Mouse (Mus musculus) heart, postnatal 10 days (tissue): ENCODE measurements around the gene Eya2. TPM values are rescaled to one million over a fixed set of nuclear protein-coding genes. Genes with fewer than 3 reads are reported as not detected.

ENCODE experiments used
- DNase-seq, 2 experiments: peaks; one replicate each; pipeline ENCODE4 v3.0.0; 2021
- intact Hi-C: fragments of 180-260 bp; cut with DNase I; formaldehyde crosslinking; loops from one replicate; pipeline ENCODE4 v1.15.1; 2025
- total RNA-seq, 2 experiments: library from RNA; stranded (reverse); gene quantifications; 2 replicates each; pipeline ENCODE4 v1.2.3; 2021

The Eya2 gene
- total RNA-seq, 2 experiments from 2014 or later = 2.7 to 3.3 TPM

GRCm38 (mm10) chr2:165590742-165591141, 4.1 kb upstream of the Eya2 start:
- DNase-seq = no peak
- intact Hi-C loops = no loop called here

- intact Hi-C loops = no loop called here
- no peak for DNase-seq
These were observed 1.1 kb upstream of the Eya2 start for GRCm38 (mm10) chr2:165593763-165594162.

GRCm38 (mm10) chr2:165595676-165596070, 841 bp downstream of the Eya2 start:
- intact Hi-C loops = no loop called here
- no peak for DNase-seq

- intact Hi-C loops = no loop called here
These were observed 1.3 kb downstream of the Eya2 start for GRCm38 (mm10) chr2:165596141-165596540.

GRCm38 (mm10) chr2:165597536-165597935, 2.7 kb downstream of the Eya2 start:
- intact Hi-C loops = no loop called here

More at GRCm38 (mm10) chr2:165596141-165596540, 1.3 kb downstream of the Eya2 start:
- DNase-seq = no peak

GRCm38 (mm10) chr2:165598139-165598538, 3.3 kb downstream of the Eya2 start:
- no peak for DNase-seq
- intact Hi-C loops = no loop called here

More at GRCm38 (mm10) chr2:165597536-165597935, 2.7 kb downstream of the Eya2 start:
- DNase-seq = no peak

- intact Hi-C loops = no loop called here
These were observed 4.7 kb downstream of the Eya2 start for GRCm38 (mm10) chr2:165599566-165599965.

GRCm38 (mm10) chr2:165600926-165601325, 6.1 kb downstream of the Eya2 start:
- no peak for DNase-seq
- intact Hi-C loops = no loop called here

More at GRCm38 (mm10) chr2:165599566-165599965, 4.7 kb downstream of the Eya2 start:
- DNase-seq = no peak

- intact Hi-C loops = no loop called here
- no peak for DNase-seq
These were observed 6.8 kb downstream of the Eya2 start for GRCm38 (mm10) chr2:165601605-165602004.

- no peak for DNase-seq
- intact Hi-C loops = no loop called here
These were observed 8.9 kb downstream of the Eya2 start for GRCm38 (mm10) chr2:165603775-165604174.

GRCm38 (mm10) chr2:165611551-165612253, 16.9 kb downstream of the Eya2 start:
- intact Hi-C loops = no loop called here
- DNase-seq = no peak

- peak; percentile 58 to 59 for DNase-seq
- intact Hi-C loops = no loop called here
These were observed 19.0 kb downstream of the Eya2 start for GRCm38 (mm10) chr2:165613741-165614339.

GRCm38 (mm10) chr2:165621488-165621887, 26.7 kb downstream of the Eya2 start:
- no peak for DNase-seq
- intact Hi-C loops = no loop called here

- no peak for DNase-seq
- intact Hi-C loops = no loop called here
These were observed 27.8 kb downstream of the Eya2 start for GRCm38 (mm10) chr2:165622596-165622995.

- intact Hi-C loops = no loop called here
- DNase-seq = no peak
These were observed 32.0 kb downstream of the Eya2 start for GRCm38 (mm10) chr2:165626826-165627225.

GRCm38 (mm10) chr2:165627974-165628373, 33.1 kb downstream of the Eya2 start:
- intact Hi-C loops = no loop called here
- DNase-seq = no peak

- no peak for DNase-seq
These were observed 35.1 kb downstream of the Eya2 start for GRCm38 (mm10) chr2:165629900-165630299.

GRCm38 (mm10) chr2:165633011-165633785, 38.4 kb downstream of the Eya2 start:
- intact Hi-C loops = no loop called here
- DNase-seq = no peak

More at GRCm38 (mm10) chr2:165629900-165630299, 35.1 kb downstream of the Eya2 start:
- intact Hi-C loops = no loop called here

- DNase-seq = no peak
- intact Hi-C loops = no loop called here
These were observed 39.6 kb downstream of the Eya2 start for GRCm38 (mm10) chr2:165634481-165634880.

- DNase-seq = no peak
- intact Hi-C loops = no loop called here
These were observed 44.4 kb downstream of the Eya2 start for GRCm38 (mm10) chr2:165639075-165639755.
